Mouse (Mus musculus): Measurements from ENCODE around the gene Gli1. TPM values are rescaled to one million over a fixed set of nuclear protein-coding genes. Genes with fewer than 3 reads are reported as not detected.

Gene Gli1
- polyA plus RNA-seq, 1 experiment from 2014 or later = 1.2 TPM

DNA sequence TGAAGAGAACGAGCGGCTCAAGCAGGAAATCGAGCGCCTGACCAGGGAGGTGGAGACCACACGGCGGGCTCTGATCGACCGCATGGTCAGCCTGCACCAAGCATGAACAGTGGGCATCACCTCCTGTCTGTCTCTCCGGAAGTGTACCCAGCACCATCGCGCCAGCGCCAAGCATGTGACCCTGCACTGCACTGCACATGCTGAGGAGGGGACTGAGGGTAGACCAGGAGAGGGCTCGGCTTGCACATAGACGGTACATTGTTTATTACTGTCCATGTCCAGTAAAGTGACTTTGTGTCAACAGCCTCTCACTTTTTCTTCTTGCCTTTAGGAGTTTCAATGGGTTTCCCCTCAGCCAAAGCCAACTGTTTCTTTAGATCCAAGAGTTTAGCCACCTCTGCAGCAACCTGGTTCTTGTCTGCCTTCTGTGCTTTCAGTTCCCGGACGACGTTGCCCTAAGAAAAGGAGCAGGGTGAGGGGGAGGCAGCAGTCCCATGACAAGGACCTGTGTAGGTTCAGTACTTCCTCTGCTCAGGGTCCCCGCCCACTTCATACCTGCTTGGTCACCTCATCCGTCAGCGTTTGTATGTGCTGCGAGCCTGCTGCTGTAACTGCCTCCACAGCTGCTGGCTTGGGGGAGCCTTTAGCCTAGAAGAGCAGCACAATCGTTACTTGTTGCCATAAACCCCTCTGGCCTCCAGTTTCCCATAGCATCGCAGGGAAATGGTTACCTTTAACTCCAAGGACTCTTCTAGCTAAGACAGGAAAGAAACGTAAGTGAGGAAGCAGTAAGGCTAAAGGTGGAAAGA is 45.6 kb downstream of the Gli1 start:
- Histone ChIP-seq H3K4me1 (ENCODE audit: control insufficient read depth, insufficient read depth, low read length) (peaks cover 30% of the 10 kb centered on the region), H3K27me3 (ENCODE audit: control insufficient read depth, insufficient read depth, low read length) (no peaks in the 10 kb centered on the region), H3K27ac (ENCODE audit: low read depth, low read length) (no peak overlapping the region), H3K9me3 (replicated peaks; ENCODE audit: control insufficient read depth, low read length) (no peaks in the 10 kb centered on the region), H3K36me3 (ENCODE audit: control insufficient read depth, insufficient read depth, low read length) (peaks cover 46% of the 10 kb centered on the region), H3K4me2 (no peak overlapping the region), H3K9ac (ENCODE audit: low read depth, low read length) (no peak overlapping the region), H3K4me3 (ENCODE audit: low read depth, low read length) (no peak overlapping the region)
- WGBS (ENCODE audit: insufficient replicate concordance) = 88% methylated on average over 24 of the region's 24 CpGs
- no peak for ATAC-seq (replicated peaks; ENCODE audit: insufficient number of reproducible peaks, low FRiP score, low TSS enrichment)

GRCm38 (mm10) chr10:127294895-127295510 is 46.8 kb downstream of the Gli1 start:
- Histone ChIP-seq H3K36me3 (ENCODE audit: control insufficient read depth, insufficient read depth, low read length) (peaks cover 41% of the 10 kb centered on the region), H3K4me2 (no peak overlapping the region), H3K9ac (ENCODE audit: low read depth, low read length) (no peak overlapping the region), H3K4me1 (ENCODE audit: control insufficient read depth, insufficient read depth, low read length) (peaks cover 30% of the 10 kb centered on the region), H3K27ac (ENCODE audit: low read depth, low read length) (no peak overlapping the region), H3K9me3 (replicated peaks; ENCODE audit: control insufficient read depth, low read length) (no peaks in the 10 kb centered on the region), H3K27me3 (ENCODE audit: control insufficient read depth, insufficient read depth, low read length) (no peaks in the 10 kb centered on the region), H3K4me3 (ENCODE audit: low read depth, low read length) (no peak overlapping the region)
- ATAC-seq (replicated peaks; ENCODE audit: insufficient number of reproducible peaks, low FRiP score, low TSS enrichment) = no peak
- WGBS (ENCODE audit: insufficient replicate concordance) = 92% methylated on average over 10 of the region's 10 CpGs

DNA sequence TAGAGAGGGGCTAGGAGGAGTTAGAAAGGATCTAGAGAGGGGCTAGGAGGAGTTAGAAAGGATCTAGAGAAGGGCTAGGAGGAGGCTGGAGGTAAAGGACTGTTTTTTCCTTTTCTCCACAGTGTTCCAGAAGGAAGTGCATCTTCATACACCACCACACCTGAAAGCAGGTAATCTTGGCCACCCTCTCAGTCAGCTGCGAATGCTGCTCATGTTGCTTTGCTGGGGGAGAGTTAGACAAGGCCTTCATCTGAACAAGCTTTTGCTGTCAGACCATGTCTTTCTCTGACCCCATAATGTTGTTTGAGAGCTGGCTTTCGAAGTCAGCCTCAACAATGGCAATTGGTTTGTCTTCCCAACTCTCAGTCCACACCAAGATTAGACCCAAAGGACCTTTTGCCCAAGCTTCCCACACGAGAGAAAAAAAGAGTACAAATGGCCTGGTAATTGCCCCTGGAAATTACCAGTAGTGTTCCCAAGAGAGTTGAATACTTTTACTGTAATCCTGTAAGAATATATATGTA is 48.1 kb downstream of the Gli1 start:
- Histone ChIP-seq H3K9ac (ENCODE audit: low read depth, low read length) (no peak overlapping the region), H3K4me1 (ENCODE audit: control insufficient read depth, insufficient read depth, low read length) (peaks cover 35% of the 10 kb centered on the region), H3K27ac (ENCODE audit: low read depth, low read length) (no peak overlapping the region), H3K4me3 (ENCODE audit: low read depth, low read length) (no peak overlapping the region), H3K9me3 (replicated peaks; ENCODE audit: control insufficient read depth, low read length) (no peaks in the 10 kb centered on the region), H3K4me2 (no peak overlapping the region), H3K36me3 (ENCODE audit: control insufficient read depth, insufficient read depth, low read length) (peaks cover 30% of the 10 kb centered on the region), H3K27me3 (ENCODE audit: control insufficient read depth, insufficient read depth, low read length) (no peaks in the 10 kb centered on the region)
- ATAC-seq (replicated peaks; ENCODE audit: insufficient number of reproducible peaks, low FRiP score, low TSS enrichment) = no peak
- 85% methylated on average over 3 of the region's 3 CpGs for WGBS (ENCODE audit: insufficient replicate concordance)

GRCm38 (mm10) chr10:127292987-127293538 is 48.7 kb downstream of the Gli1 start:
- Histone ChIP-seq H3K4me3 (ENCODE audit: low read depth, low read length) (peak overlapping the region; percentile 16; the same call in 1 of the 2 replicates), H3K36me3 (ENCODE audit: control insufficient read depth, insufficient read depth, low read length) (peaks cover 30% of the 10 kb centered on the region), H3K4me2 (peak overlapping the region; percentile 93)

DNA sequence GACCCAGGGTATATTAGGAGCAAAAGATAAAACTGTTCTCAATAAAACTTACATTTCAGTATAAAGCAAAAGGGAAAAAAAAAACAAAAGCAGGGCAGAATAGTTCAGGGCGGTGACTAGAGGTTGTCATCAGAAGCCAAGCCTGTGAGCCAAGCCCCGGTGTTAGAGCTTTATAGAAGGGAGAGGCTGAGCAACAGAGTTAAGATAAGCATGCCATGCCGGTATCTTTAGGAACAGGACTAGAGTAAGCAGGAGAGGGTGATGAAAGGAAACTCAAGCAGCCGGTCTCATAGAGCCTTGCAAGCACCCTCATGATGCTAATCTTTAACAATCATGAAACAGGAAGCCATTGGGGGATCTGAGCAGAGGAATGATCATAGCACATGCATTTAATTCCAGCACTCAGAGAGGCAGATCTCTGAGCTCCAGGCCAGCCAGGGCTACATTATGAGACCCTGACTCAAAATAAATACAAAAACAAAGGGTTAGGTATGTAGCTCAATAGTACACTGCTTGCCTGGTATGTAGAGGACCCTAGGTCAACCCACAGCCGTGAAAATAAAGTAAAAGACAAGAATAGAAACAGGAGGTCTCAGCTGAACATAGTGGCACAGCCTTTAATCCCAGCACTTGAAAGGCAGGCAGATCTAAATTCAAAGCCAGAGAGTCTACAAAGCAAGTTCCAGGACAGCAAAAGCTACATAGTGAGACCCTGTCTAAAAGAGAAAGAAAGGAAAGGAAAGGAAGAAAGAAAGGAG is 49.7 kb downstream of the Gli1 start:
- peak overlapping the region; percentile 98 for H3K27ac ChIP-seq (ENCODE audit: low read depth, low read length)
- peak overlapping the region; percentile 93 for H3K4me2 ChIP-seq
- H3K36me3 ChIP-seq (ENCODE audit: control insufficient read depth, insufficient read depth, low read length) = peaks cover 29% of the 10 kb centered on the region
- 13% methylated on average over 5 of the region's 5 CpGs for WGBS (ENCODE audit: insufficient replicate concordance)
- peaks cover 38% of the 10 kb centered on the region for H3K4me1 ChIP-seq (ENCODE audit: control insufficient read depth, insufficient read depth, low read length)
- no peaks in the 10 kb centered on the region for H3K9me3 ChIP-seq (replicated peaks; ENCODE audit: control insufficient read depth, low read length)
- H3K27me3 ChIP-seq (ENCODE audit: control insufficient read depth, insufficient read depth, low read length) = no peaks in the 10 kb centered on the region
- peak overlapping the region; percentile 84 for H3K4me3 ChIP-seq (ENCODE audit: low read depth, low read length)
- ATAC-seq (replicated peaks; ENCODE audit: insufficient number of reproducible peaks, low FRiP score, low TSS enrichment) = no peak
- peak overlapping the region; percentile 88 for H3K9ac ChIP-seq (ENCODE audit: low read depth, low read length)

More at GRCm38 (mm10) chr10:127292987-127293538, 48.7 kb downstream of the Gli1 start:
- H3K9ac ChIP-seq (ENCODE audit: low read depth, low read length) = no peak overlapping the region
- no peak for ATAC-seq (replicated peaks; ENCODE audit: insufficient number of reproducible peaks, low FRiP score, low TSS enrichment)
- peaks cover 36% of the 10 kb centered on the region for H3K4me1 ChIP-seq (ENCODE audit: control insufficient read depth, insufficient read depth, low read length)
- 70% methylated on average over 6 of the region's 6 CpGs for WGBS (ENCODE audit: insufficient replicate concordance)
- no peaks in the 10 kb centered on the region for H3K27me3 ChIP-seq (ENCODE audit: control insufficient read depth, insufficient read depth, low read length)
- H3K9me3 ChIP-seq (replicated peaks; ENCODE audit: control insufficient read depth, low read length) = no peaks in the 10 kb centered on the region
- no peak overlapping the region for H3K27ac ChIP-seq (ENCODE audit: low read depth, low read length)

DNA sequence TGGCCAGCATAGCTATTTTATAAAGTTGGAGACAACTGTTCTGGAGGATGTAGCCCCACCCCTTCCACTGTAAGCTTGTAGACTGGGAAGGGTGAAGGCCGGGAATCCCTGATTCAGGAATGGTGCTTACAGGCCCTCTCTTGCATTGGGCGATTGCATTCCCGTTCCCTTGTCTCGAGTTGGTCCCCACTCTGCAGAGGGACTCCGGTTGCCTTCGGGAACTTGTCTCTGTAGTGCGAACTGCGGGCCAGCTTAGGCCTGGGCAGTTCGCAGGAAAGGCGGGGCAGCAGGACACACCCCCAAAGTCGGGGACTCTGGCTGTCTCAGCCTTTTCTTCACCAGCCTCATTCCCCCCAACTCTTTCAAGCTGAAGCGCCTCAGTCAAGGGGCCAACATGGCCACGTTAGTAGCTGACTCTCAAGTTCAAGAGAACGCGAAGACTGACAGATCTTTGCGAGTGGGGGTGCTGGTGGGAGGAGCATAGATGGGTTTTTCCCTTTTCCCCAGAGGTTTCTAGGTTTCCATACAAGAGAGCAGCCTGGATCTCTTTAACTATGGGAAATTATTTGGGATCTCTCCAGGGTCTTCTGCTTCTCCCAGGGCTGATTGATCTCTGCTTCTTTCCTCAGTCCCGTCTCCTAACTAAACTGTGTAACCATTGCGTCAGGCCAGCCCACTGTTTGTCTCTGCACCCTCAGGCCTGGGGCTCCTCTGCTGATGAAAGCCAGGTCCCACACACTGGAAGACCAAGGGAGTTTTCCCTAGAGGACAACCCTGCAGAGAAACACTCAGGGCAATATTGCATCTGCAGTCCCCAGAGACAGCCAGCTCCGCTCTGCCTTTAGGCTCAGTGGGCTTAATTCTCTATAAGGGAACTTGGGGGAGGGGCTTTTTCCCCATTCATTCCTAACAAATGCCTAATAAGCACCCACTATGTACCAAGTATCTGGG is 50.6 kb downstream of the Gli1 start:
- H3K4me2 ChIP-seq = peak overlapping the region; percentile 93
- H3K4me1 ChIP-seq (ENCODE audit: control insufficient read depth, insufficient read depth, low read length) = peaks cover 44% of the 10 kb centered on the region
- H3K9me3 ChIP-seq (replicated peaks; ENCODE audit: control insufficient read depth, low read length) = no peaks in the 10 kb centered on the region
- ATAC-seq (replicated peaks; ENCODE audit: insufficient number of reproducible peaks, low FRiP score, low TSS enrichment) = peak; percentile 43; the same call in 1 of the 2 replicates
- H3K9ac ChIP-seq (ENCODE audit: low read depth, low read length) = peak overlapping the region; percentile 88
- peak overlapping the region; percentile 84 for H3K4me3 ChIP-seq (ENCODE audit: low read depth, low read length)
- H3K27ac ChIP-seq (ENCODE audit: low read depth, low read length) = peak overlapping the region; percentile 98
- H3K36me3 ChIP-seq (ENCODE audit: control insufficient read depth, insufficient read depth, low read length) = peaks cover 31% of the 10 kb centered on the region
- H3K27me3 ChIP-seq (ENCODE audit: control insufficient read depth, insufficient read depth, low read length) = no peaks in the 10 kb centered on the region
- WGBS (ENCODE audit: insufficient replicate concordance) = 2% methylated on average over 19 of the region's 19 CpGs

- WGBS (ENCODE audit: insufficient replicate concordance) = under 1% methylated on average over 45 of the region's 47 CpGs
- H3K4me1 ChIP-seq (ENCODE audit: control insufficient read depth, insufficient read depth, low read length) = peaks cover 49% of the 10 kb centered on the region
- peak; percentile 88 for ATAC-seq (replicated peaks; ENCODE audit: insufficient number of reproducible peaks, low FRiP score, low TSS enrichment)
Measured at GRCm38 (mm10) chr10:127290307-127290929, 51.4 kb downstream of the Gli1 start.

More at GRCm38 (mm10) chr10:127290307-127290929, 51.4 kb downstream of the Gli1 start:
- Histone ChIP-seq H3K27me3 (ENCODE audit: control insufficient read depth, insufficient read depth, low read length) (no peaks in the 10 kb centered on the region), H3K4me2 (peak overlapping the region; percentile 93), H3K9ac (ENCODE audit: low read depth, low read length) (peak overlapping the region; percentile 88), H3K27ac (ENCODE audit: low read depth, low read length) (peak overlapping the region; percentile 98), H3K4me3 (ENCODE audit: low read depth, low read length) (peak overlapping the region; percentile 84), H3K9me3 (replicated peaks; ENCODE audit: control insufficient read depth, low read length) (no peaks in the 10 kb centered on the region), H3K36me3 (ENCODE audit: control insufficient read depth, insufficient read depth, low read length) (peaks cover 30% of the 10 kb centered on the region)
